Mouse (Mus musculus): Measurements from ENCODE around the gene Gm21985. TPM values are rescaled to one million over a fixed set of nuclear protein-coding genes. Genes with fewer than 3 reads are reported as not detected.

The Gm21985 gene
- polyA plus RNA-seq, 1 experiment from 2014 or later = not detected

DNA sequence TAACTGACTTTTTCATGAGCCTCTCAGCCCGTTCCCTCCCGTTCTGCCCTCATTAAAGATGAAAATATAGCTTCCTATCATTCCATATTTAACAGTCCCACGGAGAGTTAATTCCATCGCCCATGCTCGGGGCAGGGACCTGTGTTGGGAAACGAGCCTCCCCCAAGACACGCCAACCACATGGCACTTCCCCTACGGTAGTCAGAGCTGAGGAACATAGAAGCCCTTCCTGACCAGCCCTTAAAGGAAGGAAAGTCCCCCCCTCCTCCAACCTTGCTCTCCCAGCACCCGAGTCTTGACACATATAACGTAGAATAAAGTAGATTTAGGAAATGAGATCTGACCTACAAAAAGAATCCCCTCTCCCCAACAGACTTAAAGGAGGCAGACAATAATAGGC is 18.8 kb upstream of the Gm21985 start:
- H3K36me3 ChIP-seq = peaks cover 31% of the 10 kb centered on the region
- no peak overlapping the region for H3K27ac ChIP-seq
- H3K9me3 ChIP-seq = no peaks in the 10 kb centered on the region
- 0 out of 2 replicates have a peak, but pooled peaks cover 5% of the 10 kb centered on the region for H3K27me3 ChIP-seq (ENCODE audit: insufficient read depth, poor library complexity, severe bottlenecking)
- DNase-seq (ENCODE audit: low spot score) = no peak
- H3K4me3 ChIP-seq = no peak overlapping the region
- 0 out of 2 replicates have a peak, but pooled peaks cover 5% of the 10 kb centered on the region for H3K4me1 ChIP-seq
- WGBS = 79% methylated on average over 10 of the region's 10 CpGs

DNA sequence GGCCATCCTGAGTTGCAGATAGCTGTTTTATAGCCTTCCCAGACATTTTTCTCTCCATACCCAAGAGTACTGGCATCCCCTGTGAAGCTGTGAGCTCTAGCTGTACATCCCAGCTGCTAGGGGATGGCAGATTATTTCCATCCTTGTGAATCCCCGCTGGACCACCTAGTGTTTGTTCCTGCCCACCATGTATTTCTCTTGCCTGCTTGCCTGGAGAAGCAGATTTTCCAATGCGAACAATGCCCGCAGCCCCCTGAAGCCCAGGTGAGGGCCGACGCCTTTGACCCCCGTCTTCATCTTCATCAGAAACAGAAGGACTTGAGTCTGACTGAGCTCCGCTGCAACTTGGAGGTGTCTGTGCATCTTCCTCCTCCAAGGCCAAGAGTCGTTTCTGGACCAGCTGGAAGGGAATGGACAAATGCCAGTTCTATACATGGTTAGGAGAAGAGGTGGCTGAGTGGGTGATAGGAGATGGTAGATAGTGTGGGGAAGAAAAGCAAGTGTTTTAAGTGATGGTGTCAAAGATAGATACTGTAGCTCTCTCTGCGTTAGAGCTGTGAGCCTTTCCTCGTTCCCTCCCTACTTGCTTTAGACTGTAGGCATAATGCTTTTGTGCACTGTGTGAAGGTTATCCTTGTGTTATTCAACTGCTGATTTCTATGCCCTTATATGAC is 16.2 kb upstream of the Gm21985 start:
- Histone ChIP-seq H3K4me3 (no peak overlapping the region), H3K4me1 (no peaks in the 10 kb centered on the region), H3K27ac (no peak overlapping the region), H3K9me3 (no peaks in the 10 kb centered on the region), H3K27me3 (ENCODE audit: insufficient read depth, poor library complexity, severe bottlenecking) (no peaks in the 10 kb centered on the region), H3K36me3 (peaks cover 12% of the 10 kb centered on the region; the same call in 1 of the 2 replicates)
- WGBS = 75% methylated on average over 10 of the region's 10 CpGs
- no peak for DNase-seq (ENCODE audit: low spot score)

DNA sequence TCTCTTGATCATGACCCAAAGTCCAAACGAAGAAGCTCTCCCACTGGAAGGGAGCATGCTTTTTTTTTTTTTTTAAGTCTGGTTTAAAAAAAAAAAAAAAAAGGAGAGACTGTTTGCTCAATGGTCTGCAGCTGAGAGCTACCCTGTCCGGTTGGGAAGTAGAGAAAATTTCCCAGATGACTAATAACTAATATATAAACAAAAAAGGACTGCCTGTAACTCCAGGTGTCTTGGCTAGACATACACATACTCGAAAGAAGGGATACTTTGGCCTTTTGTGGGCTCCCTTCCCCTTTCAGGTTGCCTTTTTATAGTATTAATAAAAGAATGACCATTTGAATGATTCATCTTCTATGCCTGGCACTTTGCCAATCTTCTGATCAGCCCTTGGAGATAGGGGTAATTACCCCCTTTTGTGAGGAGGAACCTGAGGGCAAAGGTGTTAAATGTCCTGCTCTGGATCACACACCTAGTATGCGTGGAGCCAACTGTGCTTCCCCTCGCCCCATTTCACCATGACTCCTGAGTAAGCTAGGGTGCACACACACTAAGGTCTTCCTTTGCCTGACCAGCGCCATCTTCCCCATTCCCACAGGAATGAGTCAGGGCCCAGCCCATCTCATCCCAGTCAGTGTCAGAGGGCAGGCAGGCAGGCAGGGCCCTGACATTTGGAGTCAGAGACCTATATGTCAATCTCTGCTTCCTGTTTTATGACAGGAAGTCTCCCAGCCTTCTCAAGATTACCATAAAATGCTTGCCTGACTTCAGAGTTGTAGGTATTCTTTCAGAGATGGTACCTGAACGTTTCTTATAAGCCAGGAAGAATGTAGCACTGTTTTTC is 11.2 kb upstream of the Gm21985 start:
- H3K4me3 ChIP-seq = no peak overlapping the region
- H3K4me1 ChIP-seq = peaks cover 6% of the 10 kb centered on the region
- H3K27ac ChIP-seq = no peak overlapping the region
- H3K27me3 ChIP-seq (ENCODE audit: insufficient read depth, poor library complexity, severe bottlenecking) = no peaks in the 10 kb centered on the region
- WGBS = 77% methylated on average over 7 of the region's 7 CpGs
- DNase-seq (ENCODE audit: low spot score) = no peak
- no peaks in the 10 kb centered on the region for H3K9me3 ChIP-seq
- no peaks in the 10 kb centered on the region for H3K36me3 ChIP-seq

DNA sequence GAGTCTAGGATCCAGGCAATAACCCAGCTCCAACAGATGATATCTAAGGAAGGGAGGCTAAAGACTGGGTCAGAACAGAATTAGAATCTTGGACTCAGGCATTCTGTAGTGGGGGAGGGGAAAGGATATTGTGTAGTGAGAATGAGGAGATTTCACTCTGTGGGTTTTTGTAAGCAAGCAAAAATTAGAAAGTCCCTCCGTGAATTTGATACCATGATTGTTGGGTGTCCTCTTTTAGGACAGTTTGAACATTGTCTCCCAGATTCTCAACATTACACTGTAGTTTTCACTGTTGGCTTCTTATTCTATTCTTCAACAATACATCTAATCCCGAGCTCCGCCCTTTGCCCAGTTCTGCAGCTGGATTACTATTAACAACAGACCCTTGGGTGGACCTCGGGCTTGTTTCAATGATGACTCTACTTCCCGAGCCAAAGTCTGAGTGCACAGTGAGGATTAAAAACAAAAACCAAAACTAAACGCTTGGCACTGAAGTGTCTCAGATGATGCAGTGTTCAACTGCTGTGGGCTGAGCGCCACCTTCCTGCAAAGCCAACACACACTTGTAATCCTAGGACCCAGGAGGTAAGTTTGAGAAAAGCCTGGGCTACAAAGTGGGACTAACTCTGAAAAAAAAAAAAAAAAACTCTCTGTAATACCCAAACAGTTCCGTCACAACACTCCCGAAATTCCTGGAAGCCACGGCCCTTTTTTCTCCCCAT is 6.7 kb upstream of the Gm21985 start, which contains the start of gene Nutm1:
Gene Nutm1, minus strand, starts transcription at position 51 of the 722 bp plus-strand sequence.
- H3K4me3 ChIP-seq = no peak within 1 kb of the TSS
- WGBS = 69% methylated on average over 10 of the region's 10 CpGs
- DNase-seq (ENCODE audit: low spot score) = no peak

DNA sequence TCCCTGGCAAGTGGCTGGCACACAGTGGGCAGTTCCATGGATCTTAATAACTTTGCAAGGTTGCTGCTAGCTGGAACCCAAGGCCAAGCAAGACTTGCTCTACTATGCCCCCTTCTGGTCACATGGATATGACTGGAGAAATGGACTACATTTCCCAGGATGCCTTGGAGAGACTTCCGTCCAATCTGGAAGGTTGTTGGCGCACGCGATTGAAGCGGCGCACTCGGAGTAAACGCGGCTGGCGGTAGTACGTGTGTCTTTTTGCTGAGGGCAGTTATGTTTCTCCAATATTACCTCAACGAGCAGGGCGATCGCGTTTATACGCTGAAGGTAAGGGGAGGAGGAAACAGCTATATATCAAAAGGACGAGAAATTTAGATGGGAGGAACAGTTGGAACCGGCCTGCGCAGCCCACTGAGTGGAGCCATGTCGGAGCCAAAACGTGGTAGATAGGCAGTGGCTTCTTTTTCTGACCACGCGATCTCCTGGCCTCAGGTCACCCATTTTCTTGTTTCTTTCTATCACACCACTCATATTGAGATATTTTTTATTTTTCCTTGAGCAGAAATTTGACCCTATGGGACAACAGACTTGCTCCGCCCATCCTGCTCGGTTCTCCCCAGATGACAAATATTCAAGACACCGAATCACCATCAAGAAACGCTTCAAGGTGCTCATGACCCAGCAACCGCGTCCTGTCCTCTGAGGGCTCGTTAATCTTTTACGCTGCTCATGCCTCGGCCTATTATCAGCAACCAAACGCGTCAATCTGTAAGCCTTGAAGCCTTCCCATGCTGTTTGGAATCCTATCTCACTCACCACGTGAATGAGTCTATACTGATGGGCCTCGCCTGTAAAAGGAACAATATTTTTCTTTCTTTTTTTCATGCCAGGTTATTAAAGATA is 4.1 kb upstream of the Gm21985 start, which contains the start of gene Nop10:
Gene Nop10, plus strand, starts transcription at position 179 of the 906 bp plus-strand sequence.
- under 1% methylated on average over 36 of the region's 36 CpGs for WGBS
- H3K27ac ChIP-seq = peak within 1 kb of the TSS; percentile 88
- H3K27me3 ChIP-seq (ENCODE audit: insufficient read depth, poor library complexity, severe bottlenecking) = no peaks in the 10 kb centered on the region
- H3K9me3 ChIP-seq = no peaks in the 10 kb centered on the region
- DNase-seq (ENCODE audit: low spot score) = peak; percentile 91
- H3K4me3 ChIP-seq = peak within 1 kb of the TSS; percentile 70
- 0 out of 2 replicates have a peak, but pooled peaks cover 2% of the 10 kb centered on the region for H3K36me3 ChIP-seq
- peaks cover 12% of the 10 kb centered on the region; the same call in 1 of the 2 replicates for H3K4me1 ChIP-seq

More for the DNA sequence above, 6.7 kb upstream of the Gm21985 start, which contains the start of gene Nutm1:
- Histone ChIP-seq H3K27me3 (ENCODE audit: insufficient read depth, poor library complexity, severe bottlenecking) (no peaks in the 10 kb centered on the region), H3K27ac (no peak within 1 kb of the TSS), H3K9me3 (no peaks in the 10 kb centered on the region), H3K36me3 (0 out of 2 replicates have a peak, but pooled peaks cover 2% of the 10 kb centered on the region), H3K4me1 (peaks cover 14% of the 10 kb centered on the region)

DNA sequence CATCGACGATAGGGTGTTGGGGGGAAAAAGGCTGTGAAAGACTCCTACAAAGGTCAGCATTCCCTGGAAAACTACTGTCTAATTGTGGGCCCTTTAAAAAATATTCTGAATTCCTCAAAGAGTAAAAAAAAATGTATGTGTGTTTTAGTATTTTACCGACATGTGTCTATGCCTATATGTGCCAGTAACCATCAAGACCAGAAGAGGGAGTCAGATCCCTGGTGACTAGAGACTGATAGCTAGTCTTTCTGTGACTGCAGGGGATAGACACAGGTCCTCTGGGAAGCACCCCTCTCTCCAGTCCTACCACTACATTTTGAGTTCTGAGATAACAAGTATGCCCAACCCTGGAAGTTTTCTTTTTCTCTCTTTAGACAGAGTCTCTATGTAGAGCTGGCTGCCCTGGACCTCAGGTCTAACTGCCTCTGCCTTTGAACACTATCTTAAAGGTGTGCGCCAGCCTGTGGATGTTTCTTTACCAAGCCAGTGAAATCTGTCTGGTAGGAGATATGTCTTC is 3.3 kb upstream of the Gm21985 start:
- peak; percentile 64 for DNase-seq (ENCODE audit: low spot score)
- Histone ChIP-seq H3K27ac (peak overlapping the region; percentile 88), H3K36me3 (0 out of 2 replicates have a peak, but pooled peaks cover 2% of the 10 kb centered on the region), H3K4me3 (peak overlapping the region; percentile 70), H3K4me1 (peaks cover 13% of the 10 kb centered on the region; the same call in 1 of the 2 replicates), H3K9me3 (no peaks in the 10 kb centered on the region), H3K27me3 (ENCODE audit: insufficient read depth, poor library complexity, severe bottlenecking) (no peaks in the 10 kb centered on the region)
- 38% methylated on average over 4 of the region's 4 CpGs for WGBS

DNA sequence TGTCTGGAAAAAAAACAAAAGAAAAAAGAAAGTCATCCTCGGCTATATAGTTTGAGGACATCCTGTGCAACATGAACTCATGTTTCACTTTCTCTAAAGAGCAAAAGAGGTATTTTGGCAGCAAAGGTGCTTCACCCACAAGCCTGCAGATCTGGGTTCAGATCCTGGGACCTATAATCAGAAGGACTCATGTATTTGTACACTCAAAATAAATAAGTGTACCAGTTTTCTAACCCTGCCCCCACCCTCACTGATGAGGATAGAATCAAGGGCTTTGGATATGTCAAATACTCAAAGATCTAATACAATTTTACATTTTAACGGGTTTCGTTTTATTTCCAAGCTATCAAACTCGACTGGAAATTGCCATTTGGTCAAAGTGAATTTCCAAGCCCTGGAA is 1.8 kb upstream of the Gm21985 start:
- H3K4me1 ChIP-seq = peaks cover 13% of the 10 kb centered on the region; the same call in 1 of the 2 replicates
- H3K36me3 ChIP-seq = 0 out of 2 replicates have a peak, but pooled peaks cover 2% of the 10 kb centered on the region
- no peaks in the 10 kb centered on the region for H3K9me3 ChIP-seq
- no peak overlapping the region for H3K4me3 ChIP-seq
- H3K27me3 ChIP-seq (ENCODE audit: insufficient read depth, poor library complexity, severe bottlenecking) = no peaks in the 10 kb centered on the region
- 74% methylated on average over 4 of the region's 4 CpGs for WGBS
- peak; percentile 19 for DNase-seq (ENCODE audit: low spot score)
- H3K27ac ChIP-seq = no peak overlapping the region

DNA sequence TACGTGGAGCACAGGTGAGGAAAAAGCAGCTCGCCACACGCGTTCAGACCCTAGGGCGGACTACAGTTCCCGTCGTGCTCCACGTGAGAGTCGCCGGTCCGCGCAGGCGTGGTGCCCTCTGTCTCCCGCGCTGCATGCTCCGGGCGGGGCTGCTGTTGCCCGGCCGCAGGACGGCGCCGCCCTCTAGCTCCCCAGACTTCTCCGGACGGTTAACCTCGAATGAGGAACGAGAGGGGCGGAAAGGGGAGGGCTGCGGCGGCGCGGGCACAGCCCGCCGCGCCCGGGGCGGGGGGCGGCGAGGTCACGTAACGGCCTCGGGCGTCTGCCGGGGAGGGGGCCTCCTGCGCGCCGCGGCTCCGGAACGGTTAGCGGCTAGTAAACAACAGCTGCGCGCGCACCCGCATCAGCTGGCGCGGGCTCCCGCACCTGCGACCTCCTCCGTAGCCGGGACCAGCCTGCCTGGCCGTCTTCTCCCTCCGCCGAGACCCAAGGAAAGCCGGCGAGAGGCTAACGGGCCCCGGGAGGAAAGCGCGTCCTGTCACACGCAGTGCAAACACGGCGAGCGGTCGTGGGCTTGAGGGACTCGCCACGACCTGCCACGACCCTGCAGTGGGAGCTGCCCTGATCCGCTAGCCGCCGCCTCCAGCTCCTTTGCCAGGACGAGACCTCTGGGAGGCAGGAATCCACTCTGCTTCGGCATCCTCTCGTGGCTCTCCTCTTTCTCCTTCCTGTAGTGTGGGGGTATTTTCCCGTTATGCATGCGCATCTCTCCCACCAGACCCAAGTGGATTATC is 469 bp upstream of the Gm21985 start, which contains the start of gene Slc12a6:
Gene Slc12a6, plus strand, starts transcription at position 378 of the 794 bp plus-strand sequence.
- Histone ChIP-seq H3K4me1 (peaks cover 16% of the 10 kb centered on the region; the same call in 1 of the 2 replicates), H3K36me3 (0 out of 2 replicates have a peak, but pooled peaks cover 2% of the 10 kb centered on the region), H3K9me3 (no peaks in the 10 kb centered on the region), H3K27me3 (ENCODE audit: insufficient read depth, poor library complexity, severe bottlenecking) (no peaks in the 10 kb centered on the region), H3K27ac (peak within 1 kb of the TSS; percentile 95), H3K4me3 (peak within 1 kb of the TSS; percentile 90)
- peak; percentile 97 for DNase-seq (ENCODE audit: low spot score)
- under 1% methylated on average over 79 of the region's 85 CpGs for WGBS

DNA sequence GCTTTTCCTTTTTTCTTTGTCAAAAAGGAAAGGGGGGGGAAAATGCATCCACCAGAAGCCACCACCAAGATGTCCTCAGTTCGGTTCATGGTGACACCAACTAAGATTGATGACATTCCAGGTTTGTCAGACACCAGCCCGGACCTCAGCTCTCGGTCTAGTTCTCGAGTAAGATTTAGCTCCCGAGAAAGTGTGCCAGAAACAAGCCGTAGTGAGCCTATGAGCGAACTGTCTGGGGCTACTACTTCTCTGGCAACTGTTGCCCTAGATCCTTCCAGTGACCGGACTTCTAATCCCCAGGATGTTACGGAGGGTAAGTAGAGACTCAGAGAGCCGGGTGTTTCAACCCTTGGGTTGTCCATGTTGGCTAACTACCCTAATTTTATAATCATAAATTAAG is 666 bp downstream of the Gm21985 start:
- Histone ChIP-seq H3K27me3 (ENCODE audit: insufficient read depth, poor library complexity, severe bottlenecking) (no peaks in the 10 kb centered on the region), H3K27ac (peak overlapping the region; percentile 95; the same call in 1 of the 2 replicates), H3K4me1 (peaks cover 16% of the 10 kb centered on the region; the same call in 1 of the 2 replicates), H3K4me3 (peak overlapping the region; percentile 90), H3K9me3 (no peaks in the 10 kb centered on the region), H3K36me3 (0 out of 2 replicates have a peak, but pooled peaks cover 5% of the 10 kb centered on the region)
- peak; percentile 75 for DNase-seq (ENCODE audit: low spot score)
- 41% methylated on average over 10 of the region's 10 CpGs for WGBS

DNA sequence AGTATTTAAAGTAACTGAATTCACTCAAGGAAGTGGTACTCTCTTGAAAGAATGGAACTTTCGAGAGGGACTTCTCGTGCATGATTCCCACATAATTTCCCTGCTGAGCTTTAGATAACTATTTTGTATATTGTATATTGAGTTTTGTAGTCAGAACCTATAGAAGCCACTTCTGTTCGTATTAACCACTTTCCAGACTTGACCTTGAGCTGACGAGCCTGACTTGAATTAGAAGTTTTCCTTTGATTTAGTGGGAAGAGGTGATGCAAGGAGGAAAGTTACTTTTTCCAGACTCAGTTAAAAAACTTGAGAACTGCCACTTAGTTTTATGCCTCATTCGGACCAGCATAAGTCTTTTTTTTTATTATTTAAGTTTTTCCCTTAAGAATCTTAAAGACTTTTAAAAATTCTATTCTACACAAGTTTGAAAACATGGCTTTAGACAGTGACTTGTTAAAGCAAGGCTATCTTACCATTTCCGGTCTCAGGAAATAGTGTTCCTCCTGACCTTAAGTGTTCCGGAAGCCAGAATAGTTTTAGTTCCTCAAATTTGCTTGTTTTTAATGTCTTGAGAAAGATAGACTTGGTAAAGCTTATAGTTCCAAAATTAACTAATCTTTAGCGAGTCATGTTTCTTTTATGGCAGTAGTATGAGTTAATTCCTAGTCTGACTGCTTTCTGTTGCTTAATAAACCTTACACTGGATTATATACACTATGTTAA is 1.6 kb downstream of the Gm21985 start:
- 72% methylated on average over 8 of the region's 8 CpGs for WGBS
- DNase-seq (ENCODE audit: low spot score) = no peak

More for the DNA sequence above, 1.6 kb downstream of the Gm21985 start:
- no peak overlapping the region for H3K27ac ChIP-seq
- H3K36me3 ChIP-seq = 0 out of 2 replicates have a peak, but pooled peaks cover 5% of the 10 kb centered on the region
- no peaks in the 10 kb centered on the region for H3K9me3 ChIP-seq
- H3K4me3 ChIP-seq = peak overlapping the region; percentile 90
- no peaks in the 10 kb centered on the region for H3K27me3 ChIP-seq (ENCODE audit: insufficient read depth, poor library complexity, severe bottlenecking)
- H3K4me1 ChIP-seq = peaks cover 14% of the 10 kb centered on the region; the same call in 1 of the 2 replicates
